Mouse (Mus musculus) gonadal fat pad, adult 2 months (tissue): ENCODE results near the gene Gmnn. TPM values are rescaled to one million over a fixed set of nuclear protein-coding genes. Genes with fewer than 3 reads are reported as not detected.

Source experiments
- DNase-seq: peaks from one replicate; pipeline ENCODE4 v3.0.0-alpha.2; 2012; ENCODE audit warnings: low read depth
- polyA plus RNA-seq: library from polyadenylated mRNA; depleted of rRNA; stranded (reverse); fragments of >200 nt; gene quantifications from 2 replicates; pipeline ENCODE4 v1.2.3, GENCODE M21; 2012; rRNA removed

The Gmnn gene
- polyA plus RNA-seq, 1 experiment, result 1.7 TPM

GRCm38 (mm10) chr13:24709656-24710396 lies 51.9 kb downstream of the Gmnn start:
- DNase-seq, result no peak

- no peak for DNase-seq
Measured at GRCm38 (mm10) chr13:24702128-24702527, 59.6 kb downstream of the Gmnn start.

Other genes starting within 250 kb of the Gmnn start
- 2.7 and 3.2 TPM in 2 replicates for gene Ripor2, start 179.7 kb downstream of the Gmnn start, polyA plus RNA-seq
- gene Armh2, start 20.7 kb downstream of the Gmnn start, polyA plus RNA-seq, result 0.20 TPM in 1 of 2 replicates, not detected in the other
- gene BC005537, start 39.7 kb upstream of the Gmnn start, polyA plus RNA-seq, result 27.3 and 41.8 TPM in 2 replicates
- gene Acot13, start 69.6 kb upstream of the Gmnn start, polyA plus RNA-seq, result 57.6 and 65.2 TPM in 2 replicates
- 13.6 and 15.0 TPM in 2 replicates for gene Tdp2, start 69.8 kb upstream of the Gmnn start, polyA plus RNA-seq
- gene D130043K22Rik, start 83.2 kb upstream of the Gmnn start, polyA plus RNA-seq, result 0.08 and 0.13 TPM in 2 replicates
- 7.0 and 9.3 TPM in 2 replicates for gene Aldh5a1, start 175.7 kb upstream of the Gmnn start, polyA plus RNA-seq
- gene Gpld1, start 181.2 kb upstream of the Gmnn start, polyA plus RNA-seq, result 16.1 and 16.9 TPM in 2 replicates